Mouse (Mus musculus): ENCODE measurements around the gene Twsg1. TPM values are rescaled to one million over a fixed set of nuclear protein-coding genes. Genes with fewer than 3 reads are reported as not detected.
A peak's percentile ranks its signal among the peaks of the same experiment; 100 is the strongest.

The Twsg1 gene
- polyA plus RNA-seq, 1 experiment from 2014 or later: 104 TPM

- peaks cover 10% of the 10 kb centered on the region for H3K4me1 ChIP-seq (replicated peaks; ENCODE audit: control insufficient read depth, insufficient read depth, low read length)
Observed at GRCm38 (mm10) chr17:65902281-65902680, 48.7 kb downstream of the Twsg1 start.

GRCm38 (mm10) chr17:65896016-65896415 lies 55.0 kb downstream of the Twsg1 start:
- Histone ChIP-seq H3K27ac (ENCODE audit: low read depth) (no peak overlapping the region), H3K27me3 (replicated peaks; ENCODE audit: control insufficient read depth, insufficient read depth, low read length) (no peaks in the 10 kb centered on the region), H3K4me1 (replicated peaks; ENCODE audit: control insufficient read depth, insufficient read depth, low read length) (no peaks in the 10 kb centered on the region; the same call in 1 of the 2 replicates), H3K4me3 (ENCODE audit: low read depth, low read length) (no peak overlapping the region), H3K36me3 (ENCODE audit: control insufficient read depth, insufficient read depth, low read length) (no peaks in the 10 kb centered on the region), H3K9ac (ENCODE audit: low read length) (no peak overlapping the region), H3K4me2 (ENCODE audit: low read length) (no peak overlapping the region), H3K9me3 (ENCODE audit: control insufficient read depth, low read length) (no peaks in the 10 kb centered on the region)
- DNase-seq (ENCODE audit: low spot score) (no peak), ATAC-seq (replicated peaks; ENCODE audit: low FRiP score, low TSS enrichment, low read depth) (no peak)
- WGBS: 63% methylated on average over 3 of the region's 3 CpGs

More at GRCm38 (mm10) chr17:65902281-65902680, 48.7 kb downstream of the Twsg1 start:
- 82% methylated on average over 6 of the region's 6 CpGs for WGBS
- no peak overlapping the region for H3K9ac ChIP-seq (ENCODE audit: low read length)
- DNase-seq (ENCODE audit: low spot score) (no peak), ATAC-seq (replicated peaks; ENCODE audit: low FRiP score, low TSS enrichment, low read depth) (no peak)
- H3K27me3 ChIP-seq (replicated peaks; ENCODE audit: control insufficient read depth, insufficient read depth, low read length): no peaks in the 10 kb centered on the region
- H3K9me3 ChIP-seq (ENCODE audit: control insufficient read depth, low read length): peaks cover 7% of the 10 kb centered on the region; the same call in 1 of the 2 replicates
- no peak overlapping the region for H3K27ac ChIP-seq (ENCODE audit: low read depth)
- no peak overlapping the region for H3K4me3 ChIP-seq (ENCODE audit: low read depth, low read length)
- no peaks in the 10 kb centered on the region for H3K36me3 ChIP-seq (ENCODE audit: control insufficient read depth, insufficient read depth, low read length)
- H3K4me2 ChIP-seq (ENCODE audit: low read length): no peak overlapping the region

- H3K9ac ChIP-seq (ENCODE audit: low read length): no peak overlapping the region
- WGBS: 81% methylated on average over 5 of the region's 5 CpGs
- DNase-seq (ENCODE audit: low spot score) (peak; percentile 35), ATAC-seq (replicated peaks; ENCODE audit: low FRiP score, low TSS enrichment, low read depth) (no peak)
- H3K4me1 ChIP-seq (replicated peaks; ENCODE audit: control insufficient read depth, insufficient read depth, low read length): peaks cover 6% of the 10 kb centered on the region; the same call in 1 of the 2 replicates
- no peaks in the 10 kb centered on the region for H3K27me3 ChIP-seq (replicated peaks; ENCODE audit: control insufficient read depth, insufficient read depth, low read length)
- no peaks in the 10 kb centered on the region for H3K36me3 ChIP-seq (ENCODE audit: control insufficient read depth, insufficient read depth, low read length)
- no peak overlapping the region for H3K27ac ChIP-seq (ENCODE audit: low read depth)
- H3K4me3 ChIP-seq (ENCODE audit: low read depth, low read length): no peak overlapping the region
- H3K9me3 ChIP-seq (ENCODE audit: control insufficient read depth, low read length): no peaks in the 10 kb centered on the region
- H3K4me2 ChIP-seq (ENCODE audit: low read length): no peak overlapping the region
Observed at GRCm38 (mm10) chr17:65889476-65889875, 61.5 kb downstream of the Twsg1 start.

GRCm38 (mm10) chr17:65886571-65886970 lies 64.5 kb downstream of the Twsg1 start:
- Histone ChIP-seq H3K9ac (ENCODE audit: low read length) (peak overlapping the region; percentile 57), H3K27me3 (replicated peaks; ENCODE audit: control insufficient read depth, insufficient read depth, low read length) (no peaks in the 10 kb centered on the region)
- WGBS: 56% methylated on average over 9 of the region's 9 CpGs

GRCm38 (mm10) chr17:65885697-65886529 lies 65.1 kb downstream of the Twsg1 start, which contains the start of gene Ralbp1:
Gene Ralbp1 (minus strand): TSS chr17:65885798.
- H3K9ac ChIP-seq (ENCODE audit: low read length): peak within 1 kb of the TSS; percentile 69
- H3K4me1 ChIP-seq (replicated peaks; ENCODE audit: control insufficient read depth, insufficient read depth, low read length): peaks cover 13% of the 10 kb centered on the region
- no peaks in the 10 kb centered on the region for H3K9me3 ChIP-seq (ENCODE audit: control insufficient read depth, low read length)
- ATAC-seq (replicated peaks; ENCODE audit: low FRiP score, low TSS enrichment, low read depth) (no peak), DNase-seq (ENCODE audit: low spot score) (peak; percentile 77)
- H3K36me3 ChIP-seq (ENCODE audit: control insufficient read depth, insufficient read depth, low read length): no peaks in the 10 kb centered on the region
- H3K4me2 ChIP-seq (ENCODE audit: low read length): peak within 1 kb of the TSS; percentile 89
- H3K27me3 ChIP-seq (replicated peaks; ENCODE audit: control insufficient read depth, insufficient read depth, low read length): no peaks in the 10 kb centered on the region
- peak within 1 kb of the TSS; percentile 86 for H3K4me3 ChIP-seq (ENCODE audit: low read depth, low read length)
- H3K27ac ChIP-seq (ENCODE audit: low read depth): peak within 1 kb of the TSS; percentile 95
- 6% methylated on average over 14 of the region's 14 CpGs for WGBS

More at GRCm38 (mm10) chr17:65886571-65886970, 64.5 kb downstream of the Twsg1 start:
- Histone ChIP-seq H3K9me3 (ENCODE audit: control insufficient read depth, low read length) (no peaks in the 10 kb centered on the region), H3K4me1 (replicated peaks; ENCODE audit: control insufficient read depth, insufficient read depth, low read length) (peaks cover 13% of the 10 kb centered on the region), H3K27ac (ENCODE audit: low read depth) (peak overlapping the region; percentile 95; the same call in 1 of the 2 replicates), H3K36me3 (ENCODE audit: control insufficient read depth, insufficient read depth, low read length) (no peaks in the 10 kb centered on the region), H3K4me3 (ENCODE audit: low read depth, low read length) (peak overlapping the region; percentile 86; the same call in 1 of the 2 replicates), H3K4me2 (ENCODE audit: low read length) (peak overlapping the region; percentile 66)
- DNase-seq (ENCODE audit: low spot score): peak; percentile 49
- no peak for ATAC-seq (replicated peaks; ENCODE audit: low FRiP score, low TSS enrichment, low read depth)

GRCm38 (mm10) chr17:65885398-65885696 lies 65.7 kb downstream of the Twsg1 start:
- DNase-seq (ENCODE audit: low spot score): no peak
- H3K9ac ChIP-seq (ENCODE audit: low read length): peak overlapping the region; percentile 57
- peak overlapping the region; percentile 86 for H3K4me3 ChIP-seq (ENCODE audit: low read depth, low read length)
- H3K27ac ChIP-seq (ENCODE audit: low read depth): peak overlapping the region; percentile 95
- under 1% methylated on average over 11 of the region's 11 CpGs for WGBS
- H3K9me3 ChIP-seq (ENCODE audit: control insufficient read depth, low read length): no peaks in the 10 kb centered on the region
- peak overlapping the region; percentile 66 for H3K4me2 ChIP-seq (ENCODE audit: low read length)
- H3K27me3 ChIP-seq (replicated peaks; ENCODE audit: control insufficient read depth, insufficient read depth, low read length): no peaks in the 10 kb centered on the region
- peaks cover 13% of the 10 kb centered on the region for H3K4me1 ChIP-seq (replicated peaks; ENCODE audit: control insufficient read depth, insufficient read depth, low read length)
- ATAC-seq (replicated peaks; ENCODE audit: low FRiP score, low TSS enrichment, low read depth): no peak
- H3K36me3 ChIP-seq (ENCODE audit: control insufficient read depth, insufficient read depth, low read length): no peaks in the 10 kb centered on the region

GRCm38 (mm10) chr17:65884691-65885397 lies 66.2 kb downstream of the Twsg1 start:
- no peaks in the 10 kb centered on the region for H3K27me3 ChIP-seq (replicated peaks; ENCODE audit: control insufficient read depth, insufficient read depth, low read length)
- H3K4me1 ChIP-seq (replicated peaks; ENCODE audit: control insufficient read depth, insufficient read depth, low read length): peaks cover 13% of the 10 kb centered on the region
- DNase-seq (ENCODE audit: low spot score) (peak; percentile 95), ATAC-seq (replicated peaks; ENCODE audit: low FRiP score, low TSS enrichment, low read depth) (peak; percentile 98)
- peak overlapping the region; percentile 86 for H3K4me3 ChIP-seq (ENCODE audit: low read depth, low read length)
- H3K4me2 ChIP-seq (ENCODE audit: low read length): peak overlapping the region; percentile 89
- WGBS: 0% methylated on average over 67 of the region's 67 CpGs
- H3K9me3 ChIP-seq (ENCODE audit: control insufficient read depth, low read length): no peaks in the 10 kb centered on the region
- H3K36me3 ChIP-seq (ENCODE audit: control insufficient read depth, insufficient read depth, low read length): no peaks in the 10 kb centered on the region
- H3K27ac ChIP-seq (ENCODE audit: low read depth): peak overlapping the region; percentile 95
- peak overlapping the region; percentile 69 for H3K9ac ChIP-seq (ENCODE audit: low read length)

GRCm38 (mm10) chr17:65884061-65884669 lies 66.9 kb downstream of the Twsg1 start:
- peak; percentile 47 for ATAC-seq (replicated peaks; ENCODE audit: low FRiP score, low TSS enrichment, low read depth)
- no peaks in the 10 kb centered on the region for H3K27me3 ChIP-seq (replicated peaks; ENCODE audit: control insufficient read depth, insufficient read depth, low read length)
- peak; percentile 82 for DNase-seq (ENCODE audit: low spot score)
- H3K27ac ChIP-seq (ENCODE audit: low read depth): peak overlapping the region; percentile 95
- H3K4me3 ChIP-seq (ENCODE audit: low read depth, low read length): peak overlapping the region; percentile 86
- H3K4me2 ChIP-seq (ENCODE audit: low read length): peak overlapping the region; percentile 89
- no peaks in the 10 kb centered on the region for H3K36me3 ChIP-seq (ENCODE audit: control insufficient read depth, insufficient read depth, low read length)
- H3K4me1 ChIP-seq (replicated peaks; ENCODE audit: control insufficient read depth, insufficient read depth, low read length): peaks cover 13% of the 10 kb centered on the region
- under 1% methylated on average over 55 of the region's 56 CpGs for WGBS
- H3K9ac ChIP-seq (ENCODE audit: low read length): peak overlapping the region; percentile 69
- no peaks in the 10 kb centered on the region for H3K9me3 ChIP-seq (ENCODE audit: control insufficient read depth, low read length)

All from intestine, embryonic 14.5 days (tissue).